Mouse (Mus musculus) hindbrain, embryonic 11.5 days (tissue): ENCODE results near the gene Tmem167b. TPM values are rescaled to one million over a fixed set of nuclear protein-coding genes. Genes with fewer than 3 reads are reported as not detected.

ENCODE experiments used
- ATAC-seq: fragments of 200-750 bp; cut with Nextera tagmentation; 2 replicates; pipeline ENCODE4 v1.8.0; 2017; ENCODE audit warnings: mild to moderate bottlenecking, moderate TSS enrichment, moderate library complexity; ENCODE audit not compliant: low FRiP score
- DNase-seq: peaks from one replicate; pipeline ENCODE4 v3.0.0-alpha.2; 2015; ENCODE audit warnings: low spot score
- H3K27ac ChIP-seq: fragments of 300-500 bp; sonication (generic); 2 replicates; pipeline ENCODE4 v1.5.1; 2014; ENCODE audit warnings: mild to moderate bottlenecking, low read depth, low read length
- H3K27me3 ChIP-seq: fragments of 300-500 bp; sonication (generic); 2 replicates; pipeline ENCODE4 v1.6.1; 2014; ENCODE audit warnings: mild to moderate bottlenecking, low read length, moderate library complexity, mixed read lengths; ENCODE audit not compliant: control insufficient read depth, insufficient read depth
- H3K36me3 ChIP-seq: fragments of 300-500 bp; sonication (generic); 2 replicates; pipeline ENCODE4 v1.6.1; 2014; ENCODE audit warnings: mild to moderate bottlenecking, low read length, moderate library complexity, mixed read lengths; ENCODE audit not compliant: control insufficient read depth, insufficient read depth
- H3K4me1 ChIP-seq: fragments of 300-500 bp; sonication (generic); replicated peaks from 2 replicates; pipeline ENCODE4 v1.6.1; 2014; ENCODE audit warnings: low read length, mixed read lengths; ENCODE audit not compliant: control insufficient read depth, insufficient read depth
- H3K4me2 ChIP-seq: fragments of 300-500 bp; sonication (generic); replicated peaks from 2 replicates; pipeline ENCODE4 v1.6.1; 2014; ENCODE audit warnings: mild to moderate bottlenecking, low read depth, low read length
- H3K4me3 ChIP-seq: fragments of 300-500 bp; sonication (generic); 2 replicates; pipeline ENCODE4 v1.5.1; 2014; ENCODE audit warnings: low read depth, low read length
- H3K9ac ChIP-seq: fragments of 300-500 bp; sonication (generic); 2 replicates; pipeline ENCODE4 v1.6.1; 2014; ENCODE audit warnings: low read depth, low read length
- H3K9me3 ChIP-seq: fragments of 300-500 bp; sonication (generic); 2 replicates; pipeline ENCODE4 v1.6.1; 2016; ENCODE audit warnings: low read length; ENCODE audit not compliant: control insufficient read depth
- WGBS: fragments of 180-500 bp; shearing (Covaris S2); extraction: QIAGEN DNeasy Blood & Tissue Kit; methylation state at CpG from one replicate; pipeline ENCODE4 v1.1.7; 2014; 5-methylcytosine and 5-hydroxymethylcytosine counted together
- polyA plus RNA-seq: library from polyadenylated mRNA; unstranded; fragments of >200 nt; fragmentation: Nextera tagmentation; extraction: Ambion mirVana; gene quantifications from 2 replicates; pipeline ENCODE4 v1.2.1, GENCODE M21; 2014

Gene Tmem167b
- polyA plus RNA-seq, result 54.0 and 57.4 TPM in 2 replicates

DNA sequence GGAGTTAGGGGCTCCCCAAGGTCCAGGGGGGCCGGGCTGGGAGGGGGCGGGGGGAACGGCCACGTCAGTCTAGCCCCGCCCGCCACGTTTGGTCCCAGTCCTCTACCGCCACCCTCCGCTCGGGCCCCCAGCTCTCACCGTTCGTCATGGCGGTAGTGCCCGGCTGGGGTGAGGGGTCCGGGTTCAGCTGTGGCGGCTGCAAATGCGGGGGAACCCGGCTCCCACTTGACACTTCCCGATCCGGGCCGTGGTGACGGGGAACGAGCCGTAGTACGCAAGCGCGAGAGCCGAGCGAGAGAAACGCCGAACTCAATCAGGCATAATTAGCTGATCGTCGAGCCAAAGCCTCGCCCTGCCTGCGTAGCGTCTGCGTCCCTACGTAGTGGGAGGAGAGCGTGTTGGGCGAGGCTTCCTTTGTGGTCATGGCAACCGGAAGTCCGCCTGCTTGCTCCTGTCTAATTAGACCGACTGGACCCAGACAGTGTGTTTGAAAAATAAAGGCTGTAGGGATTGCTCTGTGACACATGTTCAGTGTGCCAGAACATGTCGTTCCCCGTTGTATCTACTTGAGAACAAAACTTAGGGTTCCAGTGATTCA lies at the start of gene Tmem167b:
Tmem167b (minus strand) TSS at position 334 of the 598 bp plus-strand sequence.
- Histone ChIP-seq H3K4me1 (no peaks in the 10 kb centered on the region), H3K4me3 (peak within 1 kb of the TSS; percentile 76), H3K27ac (peak within 1 kb of the TSS; percentile 86), H3K9me3 (no peaks in the 10 kb centered on the region), H3K36me3 (no peaks in the 10 kb centered on the region), H3K27me3 (no peaks in the 10 kb centered on the region), H3K4me2 (peak within 1 kb of the TSS; percentile 59), H3K9ac (peak within 1 kb of the TSS; percentile 82)
- peak; percentile 97 for ATAC-seq
- under 1% methylated on average over 43 of the region's 45 CpGs for WGBS
- peak; percentile 99 for DNase-seq

DNA sequence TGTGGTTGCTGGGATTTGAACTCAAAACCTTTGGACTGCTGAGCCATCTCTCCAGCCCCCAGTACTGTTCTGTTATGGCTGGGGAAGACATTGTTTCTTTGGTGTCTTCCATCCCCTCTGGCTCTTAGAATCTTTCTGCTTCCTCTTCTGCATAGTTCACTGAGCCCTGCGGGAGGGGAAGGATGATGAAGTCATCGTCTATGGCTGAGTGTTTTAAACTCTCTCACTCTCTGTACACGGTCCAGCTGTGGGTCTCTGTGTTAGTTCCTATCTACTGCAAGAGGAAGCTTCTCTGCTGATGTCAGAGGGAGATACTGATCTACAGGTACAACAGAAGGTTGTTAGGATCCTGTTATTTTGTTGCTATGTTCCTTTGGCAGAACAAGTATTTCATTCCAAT lies 46.6 kb upstream of the Tmem167b start:
- WGBS, result 86% methylated on average over 3 of the region's 3 CpGs

GRCm38 (mm10) chr3:108591530-108592522 lies 29.6 kb upstream of the Tmem167b start:
- peak overlapping the region; percentile 79 for H3K4me2 ChIP-seq
- H3K9ac ChIP-seq, result peak overlapping the region; percentile 90
- no peaks in the 10 kb centered on the region for H3K27me3 ChIP-seq
- H3K4me3 ChIP-seq, result peak overlapping the region; percentile 96
- no peaks in the 10 kb centered on the region for H3K4me1 ChIP-seq
- H3K9me3 ChIP-seq, result no peaks in the 10 kb centered on the region
- H3K36me3 ChIP-seq, result no peaks in the 10 kb centered on the region
- H3K27ac ChIP-seq, result peak overlapping the region; percentile 91
- ATAC-seq (peak; percentile 88), DNase-seq (no peak)
- under 1% methylated on average over 61 of the region's 61 CpGs for WGBS

More for the DNA sequence above, 46.6 kb upstream of the Tmem167b start:
- no peak overlapping the region for H3K4me3 ChIP-seq
- no peak overlapping the region for H3K27ac ChIP-seq
- H3K4me1 ChIP-seq, result no peaks in the 10 kb centered on the region
- no peak for ATAC-seq
- no peak for DNase-seq
- H3K9ac ChIP-seq, result no peak overlapping the region
- no peaks in the 10 kb centered on the region for H3K36me3 ChIP-seq
- H3K27me3 ChIP-seq, result no peaks in the 10 kb centered on the region
- no peak overlapping the region for H3K4me2 ChIP-seq
- H3K9me3 ChIP-seq, result no peaks in the 10 kb centered on the region

DNA sequence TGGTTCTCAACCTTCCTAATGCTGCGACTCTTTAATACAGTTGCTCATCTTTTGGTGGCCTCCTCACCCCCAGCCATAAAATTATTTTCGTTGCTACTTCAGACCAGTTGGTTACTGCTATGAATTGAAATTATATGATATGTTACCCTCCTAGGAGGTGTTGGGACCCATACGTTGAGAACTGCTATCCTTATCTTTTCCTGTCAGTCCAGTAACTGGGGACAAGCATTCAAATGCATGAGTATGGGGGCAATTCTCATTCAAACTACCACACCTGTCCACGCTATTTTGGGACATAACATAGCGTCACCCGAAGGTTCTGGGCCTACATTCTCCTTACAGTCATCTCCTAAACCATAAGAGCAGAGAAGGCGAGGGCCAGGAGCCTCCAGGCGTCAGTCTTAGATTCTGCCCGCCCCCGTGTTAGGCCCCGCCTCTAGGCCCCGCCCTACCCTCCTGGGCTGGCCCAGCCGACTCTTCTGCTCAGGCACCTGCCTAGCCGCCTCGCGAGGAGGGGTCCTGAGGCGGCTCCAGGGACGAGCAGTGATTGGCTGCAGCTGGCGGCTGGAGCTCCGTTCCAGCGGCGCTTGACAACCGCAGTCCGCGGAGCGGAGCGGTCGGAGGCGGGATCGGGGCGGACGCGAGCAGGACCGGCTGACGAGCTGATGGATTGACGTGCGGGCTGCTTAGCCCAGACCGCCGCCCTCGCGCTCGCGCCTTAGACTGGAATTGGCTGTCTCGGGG lies 28.7 kb upstream of the Tmem167b start, which contains the start of gene Wdr47:
Wdr47 (plus strand) TSS at position 494 of the 744 bp plus-strand sequence.
- Histone ChIP-seq H3K4me2 (peak within 1 kb of the TSS; percentile 79), H3K27me3 (no peaks in the 10 kb centered on the region)

DNA sequence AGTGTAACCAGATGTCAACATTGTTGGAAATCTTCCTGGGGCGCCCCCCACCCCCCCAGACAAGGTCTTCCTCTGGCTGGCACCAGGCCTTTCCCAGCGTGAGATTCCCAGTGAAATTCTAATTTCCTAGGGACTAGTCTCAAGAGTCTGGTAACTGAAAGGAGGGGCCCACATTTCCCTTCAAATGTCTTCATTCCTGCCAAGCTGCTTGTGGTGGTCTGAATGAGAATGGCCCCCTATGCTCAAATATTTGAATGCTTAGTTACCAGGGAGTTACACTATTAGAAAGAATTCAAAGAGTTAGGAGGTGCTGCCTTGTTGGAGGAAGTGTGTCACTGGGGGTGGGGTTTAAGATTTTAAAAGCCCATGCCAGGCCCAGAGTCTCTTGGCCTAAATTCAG lies 26.2 kb upstream of the Tmem167b start:
- no peak for ATAC-seq
- no peak overlapping the region for H3K27ac ChIP-seq
- no peak overlapping the region for H3K4me2 ChIP-seq
- H3K4me1 ChIP-seq, result no peaks in the 10 kb centered on the region
- no peaks in the 10 kb centered on the region for H3K27me3 ChIP-seq
- H3K9ac ChIP-seq, result no peak overlapping the region
- no peak overlapping the region for H3K4me3 ChIP-seq
- 33% methylated on average over 2 of the region's 2 CpGs for WGBS
- H3K9me3 ChIP-seq, result no peaks in the 10 kb centered on the region
- DNase-seq, result no peak
- no peaks in the 10 kb centered on the region for H3K36me3 ChIP-seq

More for the DNA sequence above, 28.7 kb upstream of the Tmem167b start, which contains the start of gene Wdr47:
- peak within 1 kb of the TSS; percentile 90 for H3K9ac ChIP-seq
- no peaks in the 10 kb centered on the region for H3K9me3 ChIP-seq
- H3K36me3 ChIP-seq, result no peaks in the 10 kb centered on the region
- WGBS, result 7% methylated on average over 42 of the region's 44 CpGs
- DNase-seq, result peak; percentile 97
- no peaks in the 10 kb centered on the region for H3K4me1 ChIP-seq
- H3K27ac ChIP-seq, result peak within 1 kb of the TSS; percentile 91
- peak; percentile 99 for ATAC-seq
- peak within 1 kb of the TSS; percentile 96 for H3K4me3 ChIP-seq

GRCm38 (mm10) chr3:108584580-108584979 lies 22.3 kb upstream of the Tmem167b start:
- no peak overlapping the region for H3K4me3 ChIP-seq
- DNase-seq (no peak), ATAC-seq (no peak)
- H3K27me3 ChIP-seq, result no peaks in the 10 kb centered on the region
- no peak overlapping the region for H3K27ac ChIP-seq
- WGBS, result 89% methylated on average over 4 of the region's 4 CpGs
- H3K4me1 ChIP-seq, result no peaks in the 10 kb centered on the region
- H3K9me3 ChIP-seq, result no peaks in the 10 kb centered on the region
- no peaks in the 10 kb centered on the region for H3K36me3 ChIP-seq
- no peak overlapping the region for H3K4me2 ChIP-seq
- H3K9ac ChIP-seq, result no peak overlapping the region

- no peak overlapping the region for H3K27ac ChIP-seq
- 0 out of 2 replicates have a peak, but pooled peaks cover 3% of the 10 kb centered on the region for H3K36me3 ChIP-seq
- WGBS, result 85% methylated on average over 5 of the region's 5 CpGs
- H3K4me2 ChIP-seq, result no peak overlapping the region
- DNase-seq, result no peak
- no peak for ATAC-seq
- H3K9ac ChIP-seq, result no peak overlapping the region
- H3K9me3 ChIP-seq, result no peaks in the 10 kb centered on the region
- no peak overlapping the region for H3K4me3 ChIP-seq
- H3K4me1 ChIP-seq, result peaks cover 3% of the 10 kb centered on the region; the same call in 1 of the 2 replicates
- H3K27me3 ChIP-seq, result no peaks in the 10 kb centered on the region
These were observed 11.8 kb upstream of the Tmem167b start for GRCm38 (mm10) chr3:108574018-108574417.

- H3K4me1 ChIP-seq, result peaks cover 3% of the 10 kb centered on the region; the same call in 1 of the 2 replicates
- no peak for ATAC-seq
- peak overlapping the region; percentile 70 for H3K4me3 ChIP-seq
- no peak overlapping the region for H3K27ac ChIP-seq
- H3K9ac ChIP-seq, result peak overlapping the region; percentile 80
- no peaks in the 10 kb centered on the region for H3K9me3 ChIP-seq
- DNase-seq, result no peak
- WGBS, result 49% methylated on average over 18 of the region's 18 CpGs
- H3K27me3 ChIP-seq, result no peaks in the 10 kb centered on the region
- peak overlapping the region; percentile 64 for H3K4me2 ChIP-seq
- 0 out of 2 replicates have a peak, but pooled peaks cover 3% of the 10 kb centered on the region for H3K36me3 ChIP-seq
These were observed 10.2 kb upstream of the Tmem167b start for GRCm38 (mm10) chr3:108572309-108573010.
